Mouse (Mus musculus): ENCODE results near the gene Topors.

Gene Topors

GRCm38 (mm10) chr4:40268204-40268813, 1.3 kb downstream of the Topors start:
- ChIA-PET CTCF (interaction anchor here in 3 of 4 experiments (0.6 to 1.2 kb wide), 9 partner anchors 11 to 412 kb away, joined by 3 to 5 read pairs (median 3); partner anchors contain the start of genes Ddx58 (in 1 of the 3) and Ndufb6 (in 1 of the 3)), POLR2A (interaction anchor here (0.6 to 11.4 kb wide), 66 partner anchors 8 to 1007 kb away, joined by 3 to 146 read pairs (median 5); partner anchors contain the start of genes Aco1 (in 4 of the 4), Ndufb6 (in 3 of the 4), Aptx (in 2 of the 4) and Dnaja1 (in 2 of the 4))

- ChIA-PET POLR2A (interaction anchor here (0.6 to 11.4 kb wide), 53 partner anchors 7 to 1008 kb away, joined by 3 to 146 read pairs (median 6); partner anchors contain the start of genes Aco1 (in 3 of the 4), Ndufb6 (in 3 of the 4), Dnaja1 (in 2 of the 4) and Aptx (in 1 of the 4)), CTCF (interaction anchor here in 3 of 4 experiments (0.7 to 1.2 kb wide), 5 partner anchors 12 to 85 kb away, joined by 3 read pairs; partner anchors contain the start of genes Ddx58 (in 1 of the 3) and Ndufb6 (in 1 of the 3))
Observed at GRCm38 (mm10) chr4:40267681-40268080, 2.0 kb downstream of the Topors start.

GRCm38 (mm10) chr4:40264321-40264720, 5.3 kb downstream of the Topors start:
- ChIA-PET POLR2A (interaction anchor here (0.6 to 11.4 kb wide), 9 partner anchors 10 to 317 kb away, joined by 3 to 146 read pairs (median 6); partner anchors contain the start of genes Ndufb6 (in 2 of the 4), Aco1 (in 1 of the 4) and Ddx58 (in 1 of the 4)), CTCF (no interaction called here)

- POLR2A ChIA-PET, result interaction anchor here in 1 of 4 experiments (0.5 to 2.9 kb wide), 3 partner anchors 10 to 16 kb away, joined by 3 to 12 read pairs (median 3); partner anchors contain the start of genes Smim27 and Topors
Observed at GRCm38 (mm10) chr4:40254385-40255103, 15.1 kb downstream of the Topors start.

GRCm38 (mm10) chr4:40253766-40254165, 15.9 kb downstream of the Topors start:
- POLR2A ChIA-PET, result interaction anchor here in 1 of 4 experiments (2.9 kb wide), 1 partner anchor 15 kb away, joined by 12 read pairs; the partner anchor contains the start of genes Smim27 and Topors
- CTCF ChIA-PET, result interaction anchor here in 1 of 4 experiments (1.2 kb wide), 1 partner anchor 14 kb away, joined by 3 read pairs; no protein-coding TSS in a partner anchor

More at GRCm38 (mm10) chr4:40254385-40255103, 15.1 kb downstream of the Topors start:
- CTCF ChIA-PET, result interaction anchor here in 1 of 4 experiments (1.2 kb wide), 1 partner anchor 13 kb away, joined by 3 read pairs; no protein-coding TSS in a partner anchor

GRCm38 (mm10) chr4:40250984-40251383, 18.7 kb downstream of the Topors start:
- ChIA-PET CTCF (no interaction called here), POLR2A (interaction anchor here in 2 of 4 experiments (0.8 to 2.7 kb wide), 8 partner anchors 8 to 108 kb away, joined by 3 to 9 read pairs (median 4); partner anchors contain the start of gene Aco1 (in 2 of the 2))

GRCm38 (mm10) chr4:40244035-40244434, 25.6 kb downstream of the Topors start:
- ChIA-PET POLR2A (interaction anchor here in 1 of 4 experiments (0.7 kb wide), 1 partner anchor 164 kb away, joined by 3 read pairs; no protein-coding TSS in a partner anchor), CTCF (interaction anchor here in 1 of 4 experiments (0.7 kb wide), 1 partner anchor 457 kb away, joined by 3 read pairs; no protein-coding TSS in a partner anchor)

- CTCF ChIA-PET, result no interaction called here
- POLR2A ChIA-PET, result interaction anchor here in 3 of 4 experiments (1.0 to 5.7 kb wide), 8 partner anchors 8 to 37 kb away, joined by 3 to 34 read pairs (median 4); partner anchors contain the start of genes Ndufb6 (in 2 of the 3), Smim27 (in 2 of the 3) and Topors (in 2 of the 3)
Observed at GRCm38 (mm10) chr4:40243006-40243405, 26.6 kb downstream of the Topors start.

GRCm38 (mm10) chr4:40241928-40242327, 27.7 kb downstream of the Topors start:
- ChIA-PET CTCF (no interaction called here), POLR2A (interaction anchor here in 3 of 4 experiments (1.0 to 5.7 kb wide), 6 partner anchors 10 to 37 kb away, joined by 3 to 34 read pairs (median 5); partner anchors contain the start of genes Smim27 (in 2 of the 3), Topors (in 2 of the 3) and Ndufb6 (in 1 of the 3))

- ChIA-PET CTCF (interaction anchor here (0.6 to 1.5 kb wide), 5 partner anchors 19 to 61 kb away, joined by 3 to 15 read pairs (median 3); no protein-coding TSS in a partner anchor), POLR2A (interaction anchor here in 3 of 4 experiments (0.9 to 5.7 kb wide), 10 partner anchors 19 to 482 kb away, joined by 3 to 34 read pairs (median 5); partner anchors contain the start of genes Smim27 (in 3 of the 3), Topors (in 3 of the 3), Aco1 (in 1 of the 3) and Dnaja1 (in 1 of the 3))
Observed at GRCm38 (mm10) chr4:40240272-40240744, 29.3 kb downstream of the Topors start.

- POLR2A ChIA-PET, result interaction anchor here (0.6 to 5.7 kb wide), 19 partner anchors 17 to 483 kb away, joined by 3 to 34 read pairs (median 5); partner anchors contain the start of genes Smim27 (in 3 of the 4), Topors (in 3 of the 4), Dnaja1 (in 2 of the 4) and Aco1 (in 1 of the 4)
- CTCF ChIA-PET, result interaction anchor here (0.6 to 1.5 kb wide), 6 partner anchors 18 to 61 kb away, joined by 3 to 15 read pairs (median 4); no protein-coding TSS in a partner anchor
Observed at GRCm38 (mm10) chr4:40239409-40240271, 30.0 kb downstream of the Topors start, which contains the start of gene Ddx58. Ddx58 (minus strand) TSS chr4:40239828.

- CTCF ChIA-PET, result interaction anchor here in 2 of 4 experiments (1.3 to 1.5 kb wide), 2 partner anchors 29 to 62 kb away, joined by 3 read pairs; no protein-coding TSS in a partner anchor
Observed at GRCm38 (mm10) chr4:40238483-40239408, 30.9 kb downstream of the Topors start.

GRCm38 (mm10) chr4:40236829-40237228, 32.8 kb downstream of the Topors start:
- CTCF ChIA-PET, result no interaction called here
- POLR2A ChIA-PET, result interaction anchor here in 3 of 4 experiments (0.6 to 1.8 kb wide), 11 partner anchors 10 to 846 kb away, joined by 3 to 8 read pairs (median 4); partner anchors contain the start of genes Smim27 (in 2 of the 3), Topors (in 2 of the 3) and Ndufb6 (in 1 of the 3)

More at GRCm38 (mm10) chr4:40238483-40239408, 30.9 kb downstream of the Topors start:
- POLR2A ChIA-PET, result interaction anchor here in 3 of 4 experiments (0.6 to 5.7 kb wide), 12 partner anchors 18 to 483 kb away, joined by 3 to 34 read pairs (median 5); partner anchors contain the start of genes Smim27 (in 2 of the 3), Topors (in 2 of the 3), Dnaja1 (in 1 of the 3) and Ndufb6 (in 1 of the 3)

- ChIA-PET CTCF (interaction anchor here in 2 of 4 experiments (0.6 to 0.8 kb wide), 2 partner anchors 16 to 51 kb away, joined by 3 to 5 read pairs; no protein-coding TSS in a partner anchor), POLR2A (interaction anchor here in 2 of 4 experiments (0.8 to 3.9 kb wide), 10 partner anchors 13 to 92 kb away, joined by 3 to 65 read pairs (median 6); partner anchors contain the start of genes Smim27 (in 2 of the 2), Topors (in 2 of the 2), Aco1 (in 1 of the 2) and Ndufb6 (in 1 of the 2))
Observed at GRCm38 (mm10) chr4:40234256-40234655, 35.4 kb downstream of the Topors start.
